Mouse (Mus musculus) adrenal gland, postnatal 4 days (tissue): ENCODE data around the gene Fnbp1. TPM values are rescaled to one million over a fixed set of nuclear protein-coding genes. Genes with fewer than 3 reads are reported as not detected.

Experiments used
- DNase-seq, 2 experiments: peaks; one replicate each; pipeline ENCODE4 v3.0.0; 2021 to 2022; ENCODE audit warnings: low spot score in 2 of 2, mixed read lengths in 2 of 2
- total RNA-seq, 2 experiments: library from RNA; stranded (reverse); gene quantifications; 2 replicates each; pipeline ENCODE4 v1.2.3; 2021

Fnbp1 gene
- total RNA-seq, 2 experiments from 2014 or later, result 69.0 to 82.4 TPM

GRCm38 (mm10) chr2:31040487-31040886 is 101.3 kb downstream of the Fnbp1 start:
- DNase-seq, result no peak

GRCm38 (mm10) chr2:31040043-31040442 is 101.8 kb downstream of the Fnbp1 start:
- DNase-seq, result no peak

GRCm38 (mm10) chr2:31036811-31037210 is 105.0 kb downstream of the Fnbp1 start:
- DNase-seq, result no peak

GRCm38 (mm10) chr2:31031972-31032371 is 109.8 kb downstream of the Fnbp1 start:
- no peak for DNase-seq

GRCm38 (mm10) chr2:31026642-31027041 is 115.2 kb downstream of the Fnbp1 start:
- no peak for DNase-seq

GRCm38 (mm10) chr2:31025458-31025857 is 116.3 kb downstream of the Fnbp1 start:
- DNase-seq, result no peak

GRCm38 (mm10) chr2:31024618-31025370 is 117.0 kb downstream of the Fnbp1 start:
- DNase-seq, result peak in 1 of 2 experiments; percentile 24

GRCm38 (mm10) chr2:31023940-31024339 is 117.9 kb downstream of the Fnbp1 start:
- DNase-seq, result no peak

GRCm38 (mm10) chr2:31020202-31020601 is 121.6 kb downstream of the Fnbp1 start:
- DNase-seq, result no peak

GRCm38 (mm10) chr2:31019011-31019410 is 122.8 kb downstream of the Fnbp1 start:
- no peak for DNase-seq

GRCm38 (mm10) chr2:31018519-31018918 is 123.3 kb downstream of the Fnbp1 start:
- no peak for DNase-seq

- DNase-seq, result no peak
Observed at GRCm38 (mm10) chr2:31017625-31018317, 124.0 kb downstream of the Fnbp1 start.

GRCm38 (mm10) chr2:31013371-31014120 is 128.3 kb downstream of the Fnbp1 start:
- no peak for DNase-seq

GRCm38 (mm10) chr2:31007208-31007607 is 134.6 kb downstream of the Fnbp1 start:
- no peak for DNase-seq

- DNase-seq, result no peak
Observed at GRCm38 (mm10) chr2:31006434-31006833, 135.4 kb downstream of the Fnbp1 start.

GRCm38 (mm10) chr2:31005453-31005852 is 136.4 kb downstream of the Fnbp1 start:
- no peak for DNase-seq

- no peak for DNase-seq
Observed at GRCm38 (mm10) chr2:31002857-31003256, 139.0 kb downstream of the Fnbp1 start.

- DNase-seq, result no peak
Observed at GRCm38 (mm10) chr2:30998443-30999260, 143.2 kb downstream of the Fnbp1 start.

GRCm38 (mm10) chr2:30995432-30995996 is 146.3 kb downstream of the Fnbp1 start:
- DNase-seq, result no peak

GRCm38 (mm10) chr2:30994853-30995252 is 147.0 kb downstream of the Fnbp1 start:
- no peak for DNase-seq

- DNase-seq, result no peak
Observed at GRCm38 (mm10) chr2:30990221-30990620, 151.6 kb downstream of the Fnbp1 start.
